Mouse (Mus musculus): ENCODE measurements around the gene Pold4. TPM values are rescaled to one million over a fixed set of nuclear protein-coding genes. Genes with fewer than 3 reads are reported as not detected.

The Pold4 gene
- 58.6 and 63.6 TPM in 2 replicates for polyA plus RNA-seq (2015; fragmentation: Nextera tagmentation; extraction: Ambion mirVana)

DNA sequence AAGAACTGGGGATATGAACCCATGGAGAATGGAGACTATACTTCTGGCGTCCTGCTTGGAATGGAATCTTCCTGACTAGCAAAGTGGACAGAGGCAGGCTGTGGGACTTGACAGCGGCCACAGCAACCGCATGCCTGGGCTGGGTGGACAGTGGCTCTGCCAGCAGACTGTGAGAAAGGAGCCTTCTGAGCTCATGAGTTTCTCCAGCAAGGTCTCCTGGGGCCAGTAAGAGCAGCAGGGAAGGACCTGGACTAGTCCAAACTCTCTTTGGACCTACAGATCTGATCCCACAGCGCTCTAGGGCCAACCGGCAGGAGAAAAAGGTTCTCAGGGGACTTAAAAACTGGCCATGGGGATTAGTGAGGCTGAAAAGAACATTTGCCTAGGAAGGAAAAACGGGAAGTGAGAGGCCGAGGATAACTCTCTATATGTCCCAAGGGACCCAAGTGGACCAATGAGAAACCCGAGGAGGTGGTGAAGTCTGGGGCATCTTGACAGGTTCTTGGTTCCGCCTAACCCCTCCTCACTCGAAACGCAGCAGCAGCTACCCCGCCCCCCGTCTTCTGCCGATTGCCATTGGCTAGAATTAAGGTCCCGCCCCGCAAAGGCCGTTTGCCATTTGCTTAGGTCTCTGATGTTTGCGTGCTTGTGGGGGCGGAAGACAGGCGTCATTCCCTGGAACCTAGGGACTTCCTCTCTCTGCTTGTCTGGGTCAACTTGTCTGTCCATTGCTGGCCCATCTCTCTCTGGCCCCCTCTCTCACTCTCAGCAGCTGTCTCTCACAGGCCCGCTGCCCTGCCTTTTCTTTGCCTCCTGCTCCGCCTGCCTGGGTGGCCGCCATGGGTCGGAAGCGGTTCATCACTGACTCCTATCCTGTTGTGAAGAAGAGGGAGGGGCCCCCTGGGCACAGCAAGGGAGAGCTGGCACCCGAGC lies at the start of gene Pold4:
Gene Pold4 (plus strand): TSS at position 647 of the 933 bp plus-strand sequence.
- ATAC-seq (peak; percentile 93), DNase-seq (ENCODE audit: low spot score) (peak; percentile 99)
- peak within 1 kb of the TSS; percentile 68 for H3K4me2 ChIP-seq (replicated peaks; ENCODE audit: low read depth, low read length)
- H3K4me1 ChIP-seq (ENCODE audit: insufficient read depth, low read depth, low read length): peaks cover 7% of the 10 kb centered on the region; the same call in 1 of the 2 replicates
- no peaks in the 10 kb centered on the region for H3K27me3 ChIP-seq (replicated peaks; ENCODE audit: insufficient read depth, low read length)
- TF ChIP-seq EP300 (IDR thresholded peaks at IDR 0.05): 0 out of 2 replicates have a peak, but pooled peaks have one; percentile 14
- TF ChIP-seq CTCF (IDR thresholded peaks at IDR 0.05): no peak
- H3K27ac ChIP-seq (ENCODE audit: low read length): peak within 1 kb of the TSS; percentile 95
- no peaks in the 10 kb centered on the region for H3K36me3 ChIP-seq (ENCODE audit: insufficient read depth, low read length)
- no peaks in the 10 kb centered on the region for H3K9me3 ChIP-seq (ENCODE audit: low read length)
- H3K4me3 ChIP-seq (ENCODE audit: low read depth, low read length): peak within 1 kb of the TSS; percentile 49
- 11% methylated on average over 26 of the region's 26 CpGs for WGBS
- H3K9ac ChIP-seq (replicated peaks; ENCODE audit: low read depth): peak within 1 kb of the TSS; percentile 51

DNA sequence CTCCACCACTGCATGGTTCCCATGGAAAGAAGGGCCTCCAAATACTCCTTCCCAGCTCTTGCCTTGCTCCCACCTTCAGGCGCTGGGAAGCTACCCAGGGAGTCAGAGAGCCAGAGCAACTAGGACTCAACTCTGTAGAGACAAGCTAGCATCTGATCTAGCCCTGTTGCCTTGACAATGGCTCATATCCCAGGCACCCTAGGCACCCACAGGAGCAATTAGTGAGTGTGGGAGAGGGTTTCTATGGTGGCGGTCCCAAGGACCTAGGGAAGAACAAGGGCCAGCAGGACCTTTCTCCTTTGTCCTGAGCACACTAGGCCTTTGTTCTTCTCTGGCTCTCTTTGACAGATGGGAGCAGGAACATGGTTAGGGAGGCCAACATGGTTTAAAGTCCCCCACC lies 48.0 kb upstream of the Pold4 start:
- no peaks in the 10 kb centered on the region for H3K4me1 ChIP-seq (ENCODE audit: insufficient read depth, low read depth, low read length)
- no peaks in the 10 kb centered on the region for H3K36me3 ChIP-seq (ENCODE audit: insufficient read depth, low read length)
- no peak for DNase-seq (ENCODE audit: low spot score)
- H3K9ac ChIP-seq (replicated peaks; ENCODE audit: low read depth): no peak overlapping the region
- H3K9me3 ChIP-seq (ENCODE audit: low read length): no peaks in the 10 kb centered on the region
- WGBS: 89% methylated on average over 2 of the region's 2 CpGs
- H3K27ac ChIP-seq (ENCODE audit: low read length): 0 out of 2 replicates have a peak overlapping the region, but pooled peaks have one; percentile 11
- no peaks in the 10 kb centered on the region for H3K27me3 ChIP-seq (replicated peaks; ENCODE audit: insufficient read depth, low read length)
- TF ChIP-seq EP300 (IDR thresholded peaks at IDR 0.05): no peak
- TF ChIP-seq CTCF (IDR thresholded peaks at IDR 0.05): no peak
- no peak overlapping the region for H3K4me2 ChIP-seq (replicated peaks; ENCODE audit: low read depth, low read length)
- H3K4me3 ChIP-seq (ENCODE audit: low read depth, low read length): no peak overlapping the region
- no peak for ATAC-seq

DNA sequence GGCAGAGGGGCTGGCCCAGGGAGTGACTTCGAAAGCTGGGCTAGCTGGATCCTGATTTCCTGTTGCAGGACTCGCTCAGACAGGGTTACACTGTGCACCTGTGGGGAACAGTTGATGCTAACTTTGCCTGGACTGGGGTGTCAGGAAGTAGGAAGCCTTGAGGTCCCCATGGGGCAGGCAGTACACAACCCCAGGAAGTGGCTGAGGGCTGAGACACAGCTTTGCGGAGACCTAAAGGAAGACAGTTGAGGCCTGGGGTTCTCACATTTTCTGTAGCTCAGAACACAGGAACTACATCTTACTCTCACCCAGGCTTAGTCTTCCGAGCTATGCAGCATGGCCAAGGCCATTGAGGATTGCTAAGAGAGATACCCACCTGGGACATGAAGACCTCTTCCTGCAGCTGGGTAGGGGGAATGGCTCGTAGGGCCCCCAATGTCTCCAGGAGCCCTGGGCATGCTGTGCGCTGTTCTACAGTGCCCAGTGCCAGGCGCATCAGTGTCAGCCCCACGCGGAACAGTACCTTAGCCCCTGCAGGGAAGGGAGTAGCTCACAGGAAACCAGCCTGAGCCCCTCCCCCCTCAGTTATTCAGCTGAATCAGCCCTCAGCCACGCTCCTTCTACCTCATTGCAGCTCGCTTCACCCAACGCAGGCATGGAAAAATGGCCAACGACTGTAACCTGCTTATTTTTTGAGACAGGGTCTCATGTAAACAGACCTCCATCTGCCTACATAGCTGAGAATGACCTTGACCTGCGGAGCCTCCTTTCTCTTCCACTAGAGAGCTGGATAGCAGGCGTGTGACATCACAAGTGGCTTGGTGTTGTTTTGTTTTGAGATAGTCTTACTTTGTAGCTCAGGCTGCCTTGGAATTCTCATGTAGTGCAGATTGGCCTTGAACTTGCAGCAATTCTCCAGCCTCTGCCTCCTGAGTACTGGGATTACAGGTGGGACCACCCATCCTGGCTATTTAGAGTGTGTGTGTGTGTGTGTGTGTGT lies 46.4 kb upstream of the Pold4 start:
- H3K27me3 ChIP-seq (replicated peaks; ENCODE audit: insufficient read depth, low read length): no peaks in the 10 kb centered on the region
- no peak overlapping the region for H3K4me2 ChIP-seq (replicated peaks; ENCODE audit: low read depth, low read length)
- H3K4me3 ChIP-seq (ENCODE audit: low read depth, low read length): no peak overlapping the region
- H3K36me3 ChIP-seq (ENCODE audit: insufficient read depth, low read length): no peaks in the 10 kb centered on the region
- no peaks in the 10 kb centered on the region for H3K4me1 ChIP-seq (ENCODE audit: insufficient read depth, low read depth, low read length)
- ATAC-seq (peak; percentile 46; the same call in 1 of the 2 replicates), DNase-seq (ENCODE audit: low spot score) (no peak)
- no peak overlapping the region for H3K9ac ChIP-seq (replicated peaks; ENCODE audit: low read depth)
- H3K9me3 ChIP-seq (ENCODE audit: low read length): no peaks in the 10 kb centered on the region
- TF ChIP-seq EP300 (IDR thresholded peaks at IDR 0.05): no peak
- H3K27ac ChIP-seq (ENCODE audit: low read length): peak overlapping the region; percentile 14; the same call in 1 of the 2 replicates
- 40% methylated on average over 15 of the region's 15 CpGs for WGBS

DNA sequence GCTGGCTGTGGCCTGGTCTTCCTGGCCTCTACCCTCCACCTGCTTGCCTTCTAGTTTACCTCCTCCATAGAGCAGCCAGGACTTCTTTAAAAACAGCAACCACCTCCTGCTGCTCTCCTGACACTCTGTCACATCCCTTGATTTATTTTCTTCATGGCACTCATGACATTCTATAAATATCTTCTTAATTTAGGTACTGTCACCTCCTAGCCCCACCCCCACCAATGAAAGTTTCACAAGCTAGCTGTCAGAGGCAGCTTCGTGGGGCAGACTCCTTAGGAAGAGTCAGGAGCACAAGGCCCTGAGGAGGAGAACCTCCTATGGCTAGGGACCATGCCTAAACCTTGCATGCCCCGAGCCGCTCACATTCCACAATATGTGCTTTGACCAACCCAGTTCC lies 44.4 kb upstream of the Pold4 start:
- WGBS: 64% methylated on average over 3 of the region's 3 CpGs
- TF ChIP-seq CTCF (IDR thresholded peaks at IDR 0.05) (no peak), EP300 (IDR thresholded peaks at IDR 0.05) (no peak)
- Histone ChIP-seq H3K27ac (ENCODE audit: low read length) (no peak overlapping the region), H3K9ac (replicated peaks; ENCODE audit: low read depth) (no peak overlapping the region), H3K4me3 (ENCODE audit: low read depth, low read length) (no peak overlapping the region), H3K27me3 (replicated peaks; ENCODE audit: insufficient read depth, low read length) (no peaks in the 10 kb centered on the region), H3K9me3 (ENCODE audit: low read length) (no peaks in the 10 kb centered on the region), H3K4me1 (ENCODE audit: insufficient read depth, low read depth, low read length) (peaks cover 5% of the 10 kb centered on the region; the same call in 1 of the 2 replicates), H3K4me2 (replicated peaks; ENCODE audit: low read depth, low read length) (no peak overlapping the region), H3K36me3 (ENCODE audit: insufficient read depth, low read length) (no peaks in the 10 kb centered on the region)
- DNase-seq (ENCODE audit: low spot score): no peak
- no peak for ATAC-seq

DNA sequence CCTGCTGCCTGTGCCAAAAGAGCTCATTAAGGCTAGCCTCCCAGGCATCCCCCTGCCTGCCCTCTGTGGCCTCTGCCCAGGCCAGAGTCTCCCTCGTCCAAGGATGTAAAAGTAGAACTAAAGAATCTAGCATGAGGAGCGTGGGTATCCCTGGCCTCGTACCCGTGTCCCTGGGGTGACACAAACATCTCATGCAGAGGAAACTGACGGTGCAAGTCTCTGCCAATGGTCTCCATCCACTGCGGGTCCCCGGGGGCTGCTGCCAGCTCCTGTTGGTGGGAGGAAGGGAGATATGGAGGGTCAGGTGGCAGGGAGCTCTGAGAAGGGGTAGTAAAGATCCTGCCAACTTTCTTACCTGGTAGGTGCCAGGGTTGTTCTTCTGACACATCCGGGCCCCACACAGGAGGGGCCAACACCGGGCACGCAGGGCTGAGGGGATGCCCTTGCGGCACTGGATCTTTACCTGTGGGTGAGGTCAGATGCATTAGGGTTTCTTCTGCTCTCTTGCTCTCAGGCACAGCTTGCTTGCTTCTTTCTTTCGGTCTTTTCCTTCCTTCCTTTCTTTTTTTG lies 42.6 kb upstream of the Pold4 start:
- DNase-seq (ENCODE audit: low spot score): no peak
- H3K36me3 ChIP-seq (ENCODE audit: insufficient read depth, low read length): 0 out of 2 replicates have a peak, but pooled peaks cover 3% of the 10 kb centered on the region
- H3K4me3 ChIP-seq (ENCODE audit: low read depth, low read length): no peak overlapping the region
- no peaks in the 10 kb centered on the region for H3K27me3 ChIP-seq (replicated peaks; ENCODE audit: insufficient read depth, low read length)
- no peak overlapping the region for H3K4me2 ChIP-seq (replicated peaks; ENCODE audit: low read depth, low read length)
- H3K27ac ChIP-seq (ENCODE audit: low read length): no peak overlapping the region
- TF ChIP-seq EP300 (IDR thresholded peaks at IDR 0.05): no peak
- no peak for TF ChIP-seq CTCF (IDR thresholded peaks at IDR 0.05)
- 88% methylated on average over 10 of the region's 12 CpGs for WGBS
- H3K4me1 ChIP-seq (ENCODE audit: insufficient read depth, low read depth, low read length): peaks cover 8% of the 10 kb centered on the region; the same call in 1 of the 2 replicates
- ATAC-seq: no peak
- H3K9me3 ChIP-seq (ENCODE audit: low read length): no peaks in the 10 kb centered on the region
- no peak overlapping the region for H3K9ac ChIP-seq (replicated peaks; ENCODE audit: low read depth)

Measured in lung, postnatal 0 days (tissue).